Mouse (Mus musculus) hindbrain, embryonic 11.5 days (tissue): Measurements from ENCODE around the gene B020031M17Rik. TPM values are rescaled to one million over a fixed set of nuclear protein-coding genes. Genes with fewer than 3 reads are reported as not detected.
"Not testable (repeated sequence)": the region's sequence is repeated elsewhere in the genome, so short reads cannot be mapped to it uniquely, and the experiment has no call there.

Experiments
- ATAC-seq: fragments of 200-750 bp; cut with Nextera tagmentation; 2 replicates; pipeline ENCODE4 v1.8.0; 2017; ENCODE audit warnings: mild to moderate bottlenecking, moderate TSS enrichment, moderate library complexity; ENCODE audit not compliant: low FRiP score
- DNase-seq: peaks from one replicate; pipeline ENCODE4 v3.0.0-alpha.2; 2015; ENCODE audit warnings: low spot score
- H3K27ac ChIP-seq: fragments of 300-500 bp; sonication (generic); 2 replicates; pipeline ENCODE4 v1.5.1; 2014; ENCODE audit warnings: mild to moderate bottlenecking, low read depth, low read length
- H3K27me3 ChIP-seq: fragments of 300-500 bp; sonication (generic); 2 replicates; pipeline ENCODE4 v1.6.1; 2014; ENCODE audit warnings: mild to moderate bottlenecking, low read length, moderate library complexity, mixed read lengths; ENCODE audit not compliant: control insufficient read depth, insufficient read depth
- H3K36me3 ChIP-seq: fragments of 300-500 bp; sonication (generic); 2 replicates; pipeline ENCODE4 v1.6.1; 2014; ENCODE audit warnings: mild to moderate bottlenecking, low read length, moderate library complexity, mixed read lengths; ENCODE audit not compliant: control insufficient read depth, insufficient read depth
- H3K4me1 ChIP-seq: fragments of 300-500 bp; sonication (generic); replicated peaks from 2 replicates; pipeline ENCODE4 v1.6.1; 2014; ENCODE audit warnings: low read length, mixed read lengths; ENCODE audit not compliant: control insufficient read depth, insufficient read depth
- H3K4me2 ChIP-seq: fragments of 300-500 bp; sonication (generic); replicated peaks from 2 replicates; pipeline ENCODE4 v1.6.1; 2014; ENCODE audit warnings: mild to moderate bottlenecking, low read depth, low read length
- H3K4me3 ChIP-seq: fragments of 300-500 bp; sonication (generic); 2 replicates; pipeline ENCODE4 v1.5.1; 2014; ENCODE audit warnings: low read depth, low read length
- H3K9ac ChIP-seq: fragments of 300-500 bp; sonication (generic); 2 replicates; pipeline ENCODE4 v1.6.1; 2014; ENCODE audit warnings: low read depth, low read length
- H3K9me3 ChIP-seq: fragments of 300-500 bp; sonication (generic); 2 replicates; pipeline ENCODE4 v1.6.1; 2016; ENCODE audit warnings: low read length; ENCODE audit not compliant: control insufficient read depth
- WGBS: fragments of 180-500 bp; shearing (Covaris S2); extraction: QIAGEN DNeasy Blood & Tissue Kit; methylation state at CpG from one replicate; pipeline ENCODE4 v1.1.7; 2014; 5-methylcytosine and 5-hydroxymethylcytosine counted together
- polyA plus RNA-seq: library from polyadenylated mRNA; unstranded; fragments of >200 nt; fragmentation: Nextera tagmentation; extraction: Ambion mirVana; gene quantifications from 2 replicates; pipeline ENCODE4 v1.2.1, GENCODE M21; 2014

The B020031M17Rik gene
- polyA plus RNA-seq, 1 experiment from 2014 or later: not detected

DNA sequence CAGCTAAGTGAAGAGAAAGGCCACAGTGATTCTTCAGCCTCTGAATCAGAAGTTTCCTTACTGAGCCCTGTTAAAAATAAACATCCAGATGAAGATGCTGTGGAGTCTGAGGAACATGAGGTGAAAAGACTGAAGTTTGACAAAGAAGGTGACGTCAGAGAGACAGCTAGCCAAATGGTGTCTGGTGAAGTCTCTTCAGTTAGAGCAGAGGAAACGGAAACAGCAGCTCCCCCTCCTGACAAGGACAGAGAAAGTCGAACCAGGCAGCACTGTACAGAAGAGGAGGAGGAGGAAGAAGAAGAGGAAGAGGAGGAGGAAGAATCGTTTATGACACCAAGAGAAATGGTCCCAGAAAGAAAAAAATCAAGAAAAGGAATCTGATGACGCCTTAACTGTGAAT is 12.2 kb upstream of the B020031M17Rik start:
- not testable (repeated sequence) for DNase-seq, H3K27ac ChIP-seq, H3K9ac ChIP-seq, H3K4me3 ChIP-seq, H3K4me2 ChIP-seq, H3K9me3 ChIP-seq, H3K27me3 ChIP-seq, H3K4me1 ChIP-seq, H3K36me3 ChIP-seq
- ATAC-seq: 0 out of 2 replicates have a peak, but pooled peaks have one; percentile 31
- no CpG with 5 or more reads among the region's 5 CpGs for WGBS

GRCm38 (mm10) chr13:119955567-119955966 is 5.0 kb upstream of the B020031M17Rik start:
- H3K4me3 ChIP-seq, ATAC-seq, H3K36me3 ChIP-seq, H3K27ac ChIP-seq, H3K4me2 ChIP-seq, DNase-seq, H3K9ac ChIP-seq, H3K4me1 ChIP-seq, H3K9me3 ChIP-seq, H3K27me3 ChIP-seq: not testable (repeated sequence)
- WGBS: no CpG with 5 or more reads among the region's 5 CpGs

DNA sequence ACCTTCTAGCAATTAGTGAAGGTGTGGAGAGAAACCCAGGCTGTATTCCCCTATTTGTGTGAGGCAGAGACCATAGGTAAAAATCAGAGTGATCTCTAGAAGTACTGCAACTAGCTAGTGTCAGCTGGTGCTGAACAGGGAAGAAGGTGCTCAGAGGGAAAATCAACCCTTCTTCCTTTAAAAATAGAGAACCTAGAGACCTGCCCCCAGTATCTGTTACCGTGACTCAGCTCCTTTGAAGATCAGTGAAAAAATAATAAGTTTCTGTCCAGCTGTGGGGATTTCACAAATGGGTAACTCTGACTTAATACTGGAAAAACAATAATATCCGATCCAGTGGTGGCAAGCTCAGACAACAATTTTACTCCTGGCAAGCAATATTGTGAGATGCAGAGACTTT is 4.5 kb upstream of the B020031M17Rik start:
- H3K27me3 ChIP-seq, DNase-seq, H3K9me3 ChIP-seq, H3K4me1 ChIP-seq, ATAC-seq, H3K9ac ChIP-seq, H3K4me3 ChIP-seq, H3K36me3 ChIP-seq, H3K4me2 ChIP-seq, H3K27ac ChIP-seq: not testable (repeated sequence)
- 89% methylated on average over 2 of the region's 2 CpGs for WGBS

DNA sequence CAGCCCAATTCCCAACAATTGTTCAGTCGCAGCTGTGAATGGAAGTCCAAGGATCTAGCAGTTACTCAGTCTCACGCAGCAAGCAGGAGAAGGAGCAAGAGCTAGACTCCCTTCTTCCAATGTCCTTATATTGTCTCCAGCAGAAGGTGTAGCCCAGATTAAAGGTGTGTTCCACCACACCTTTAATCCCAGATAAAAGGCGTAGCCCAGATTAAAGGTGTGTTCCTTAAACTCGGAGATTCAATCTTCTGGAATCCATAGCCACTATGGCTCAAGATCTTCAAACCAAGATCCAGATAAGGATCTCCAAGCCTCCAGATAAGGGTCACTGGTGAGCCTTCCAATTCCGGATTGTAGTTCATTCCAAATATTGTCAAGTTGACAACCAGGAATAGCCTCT is 21.4 kb downstream of the B020031M17Rik start, which contains the start of gene Gm21761:
Gene Gm21761 (minus strand): TSS at position 101 of the 400 bp plus-strand sequence.
- not testable (repeated sequence) for H3K27me3 ChIP-seq, ATAC-seq, DNase-seq, H3K9ac ChIP-seq, H3K4me1 ChIP-seq, H3K4me2 ChIP-seq, H3K36me3 ChIP-seq, H3K4me3 ChIP-seq, H3K27ac ChIP-seq, H3K9me3 ChIP-seq
- no CpG with 5 or more reads among the region's 5 CpGs for WGBS

DNA sequence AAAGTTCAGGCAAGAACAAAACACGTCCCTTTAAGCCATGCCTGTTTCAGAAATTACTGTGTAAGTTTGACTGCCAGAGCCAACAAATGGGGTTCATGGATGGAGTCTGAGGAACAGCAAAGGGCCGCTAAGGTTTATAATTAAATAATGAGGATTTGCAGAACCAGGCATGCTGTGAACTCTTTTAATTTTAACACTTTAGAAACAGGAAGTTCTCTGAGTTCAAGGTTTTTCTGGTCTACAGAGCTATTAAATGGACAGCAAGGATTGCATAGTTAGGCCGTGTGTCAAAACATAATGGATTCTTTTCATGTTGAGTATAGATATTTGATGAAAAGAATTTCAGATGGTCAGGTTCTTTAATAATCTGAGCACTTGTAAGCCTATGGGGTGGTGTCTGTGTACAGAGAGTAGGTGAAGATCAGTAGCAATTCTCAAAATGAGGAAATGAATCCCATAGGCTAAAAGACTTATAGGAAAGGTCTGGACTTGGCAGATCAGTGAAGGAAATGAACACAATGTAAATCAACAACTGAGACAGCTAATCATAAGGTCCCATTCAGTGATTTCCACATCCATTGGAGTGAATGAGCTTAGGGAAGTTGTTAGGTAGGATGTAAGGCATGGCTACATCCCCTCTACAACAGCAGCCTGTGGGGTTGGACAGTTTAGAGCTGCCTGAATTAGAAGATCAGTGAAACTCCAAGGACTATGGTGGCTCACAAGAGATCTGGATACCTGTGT is 25.8 kb downstream of the B020031M17Rik start:
- not testable (repeated sequence) for H3K9me3 ChIP-seq, H3K9ac ChIP-seq, H3K27ac ChIP-seq, H3K27me3 ChIP-seq, H3K4me3 ChIP-seq, H3K4me2 ChIP-seq, H3K36me3 ChIP-seq, DNase-seq, H3K4me1 ChIP-seq, ATAC-seq
- 96% methylated on average over 2 of the region's 3 CpGs for WGBS

DNA sequence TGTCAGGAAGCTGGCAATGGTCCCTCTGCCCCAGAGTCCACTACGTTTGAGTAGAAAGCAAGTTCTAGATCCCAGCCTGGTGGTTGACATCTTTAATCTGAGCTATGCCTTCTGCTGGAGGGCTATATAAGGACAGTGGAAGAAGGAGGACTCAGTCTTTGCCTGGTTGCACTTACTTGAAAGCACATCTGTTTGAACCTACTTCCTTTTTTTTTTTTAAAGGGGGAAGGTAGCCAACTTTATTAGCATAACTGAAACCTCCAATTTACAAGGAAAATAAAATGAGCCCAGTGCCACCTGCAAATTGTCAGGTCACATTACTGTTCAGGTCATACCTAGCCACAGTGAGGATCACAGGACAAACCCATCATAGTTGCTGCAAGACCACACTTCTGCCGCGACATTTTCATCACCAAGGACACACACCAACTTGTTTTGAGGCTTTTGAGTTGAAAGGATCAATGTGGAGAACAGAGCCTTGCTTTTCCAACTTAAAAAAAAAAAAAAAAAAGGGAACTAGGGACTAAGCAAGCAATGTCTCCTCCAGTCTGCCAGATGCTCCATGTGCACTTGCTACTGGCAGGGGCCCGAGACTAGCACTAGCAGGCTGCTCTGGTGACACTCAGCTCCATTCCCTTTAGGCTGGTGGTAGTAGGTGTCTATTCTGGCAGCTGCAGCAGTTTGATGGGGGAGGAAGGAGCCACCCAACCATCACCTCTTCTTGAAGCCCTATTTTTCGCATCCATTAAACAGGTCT is 33.5 kb downstream of the B020031M17Rik start:
- ATAC-seq, DNase-seq, H3K4me1 ChIP-seq, H3K4me2 ChIP-seq, H3K27me3 ChIP-seq, H3K27ac ChIP-seq, H3K9me3 ChIP-seq, H3K36me3 ChIP-seq, H3K9ac ChIP-seq, H3K4me3 ChIP-seq: not testable (repeated sequence)
- WGBS: 81% methylated on average over 4 of the region's 5 CpGs

GRCm38 (mm10) chr13:119916449-119916848 is 34.2 kb downstream of the B020031M17Rik start:
- ATAC-seq, H3K4me2 ChIP-seq, H3K9ac ChIP-seq, DNase-seq, H3K36me3 ChIP-seq, H3K27ac ChIP-seq, H3K4me1 ChIP-seq, H3K9me3 ChIP-seq, H3K27me3 ChIP-seq, H3K4me3 ChIP-seq: not testable (repeated sequence)
- 64% methylated on average over 2 of the region's 2 CpGs for WGBS
